Mouse (Mus musculus) G1E (cell line): Measurements from ENCODE around the gene Zranb3.

Experiments used
- CTCF ChIP-seq: IDR thresholded peaks from 2 replicates; pipeline ENCODE4 v1.5.1; 2012; ENCODE audit warnings: low read depth, low read length, inconsistent platforms, mixed read lengths
- TAL1 ChIP-seq: conservative IDR thresholded peaks from 2 replicates; pipeline ENCODE4 v1.6.1; 2012; ENCODE audit warnings: low read depth, low read length, inconsistent platforms, mixed read lengths

GRCm38 (mm10) chr1:127989876-127990731 is 112.7 kb downstream of the Zranb3 start:
- no peak for TF ChIP-seq CTCF
- no peak for TF ChIP-seq TAL1
